Mouse (Mus musculus): ENCODE results near the gene Nudt17. TPM values are rescaled to one million over a fixed set of nuclear protein-coding genes. Genes with fewer than 3 reads are reported as not detected.
A peak's percentile ranks its signal among the peaks of the same experiment; 100 is the strongest.
"Not testable (repeated sequence)": the region's sequence is repeated elsewhere in the genome, so short reads cannot be mapped to it uniquely, and the experiment has no call there.

Gene Nudt17
- 8.7 and 9.3 TPM in 2 replicates for polyA plus RNA-seq (2014; fragmentation: Nextera tagmentation; extraction: Ambion mirVana)

DNA sequence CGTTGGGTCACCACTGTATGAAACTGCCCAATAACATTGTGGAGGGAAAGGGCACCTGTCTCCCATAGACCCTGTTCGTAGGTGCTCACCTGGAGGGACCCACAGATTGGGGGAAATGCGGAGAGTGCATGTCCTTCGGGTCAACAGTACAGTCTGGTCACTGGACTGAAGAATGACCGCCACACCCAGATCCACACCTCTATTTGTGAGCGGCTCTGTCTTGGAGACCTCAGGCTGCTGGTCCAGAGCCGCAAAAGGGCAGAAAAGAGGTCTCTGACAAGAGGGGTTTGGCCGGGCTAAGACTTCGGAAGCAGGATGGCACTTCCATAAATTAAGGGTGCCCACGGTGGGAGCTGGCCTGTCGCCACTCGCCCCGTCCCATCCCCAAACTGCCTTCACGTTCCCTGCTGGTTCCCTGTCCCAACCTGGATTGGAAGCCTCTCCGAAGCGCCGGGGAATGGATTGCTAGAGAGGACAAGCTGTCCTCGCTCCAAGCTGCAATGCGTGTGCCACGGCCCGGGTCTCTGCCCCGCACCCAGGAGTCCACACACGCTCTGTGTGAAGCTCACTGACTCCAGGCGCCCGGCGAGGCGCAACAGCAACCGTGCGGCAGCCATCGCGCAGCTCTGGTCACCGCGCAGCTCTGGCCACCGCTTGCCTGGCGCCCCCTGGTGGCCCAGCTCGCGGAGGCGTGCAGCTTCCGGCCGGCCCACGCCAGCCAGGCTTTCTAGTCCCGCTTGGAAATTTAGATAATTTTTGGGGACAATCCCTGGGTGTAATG is at the start of gene Nudt17:
Nudt17 (minus strand) TSS at position 660 of the 781 bp plus-strand sequence.
- peaks cover 38% of the 10 kb centered on the region for H3K36me3 ChIP-seq (ENCODE audit: control insufficient read depth, insufficient read depth, low read length)
- ATAC-seq (ENCODE audit: insufficient number of reproducible peaks, insufficient read depth, low FRiP score, low read depth), result peak; percentile 82; the same call in 1 of the 2 replicates

DNA sequence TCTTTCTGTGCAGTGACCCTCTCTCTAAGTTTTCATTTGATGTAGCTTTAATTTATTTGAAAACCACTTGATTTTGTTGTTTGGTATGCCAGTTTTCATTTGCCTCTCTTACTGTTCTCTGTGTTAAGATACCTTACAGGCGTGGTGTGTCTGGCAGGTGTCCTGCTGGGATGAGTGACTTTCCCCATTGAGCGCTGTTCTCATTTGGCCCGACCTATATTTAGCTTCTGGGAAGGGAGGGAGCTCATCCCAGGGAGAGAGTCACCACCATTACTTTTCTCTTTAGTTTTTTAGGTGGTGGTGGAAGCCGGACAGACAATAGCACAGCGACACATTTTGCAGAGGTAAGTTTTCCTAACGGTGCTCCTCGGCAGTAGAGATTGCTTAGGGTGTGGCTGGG is 49.3 kb upstream of the Nudt17 start:
- ATAC-seq (ENCODE audit: insufficient number of reproducible peaks, insufficient read depth, low FRiP score, low read depth), result no peak
- H3K9me3 ChIP-seq (ENCODE audit: control insufficient read depth, low read depth, low read length), result no peaks in the 10 kb centered on the region
- no peak overlapping the region for H3K4me3 ChIP-seq (ENCODE audit: low read depth, low read length)
- H3K27ac ChIP-seq (ENCODE audit: low read length), result no peak overlapping the region
- no peak overlapping the region for H3K9ac ChIP-seq (replicated peaks; ENCODE audit: low read depth, low read length)
- WGBS, result 71% methylated on average over 7 of the region's 7 CpGs
- no peak overlapping the region for H3K4me2 ChIP-seq (replicated peaks; ENCODE audit: low read depth, low read length)
- H3K4me1 ChIP-seq (ENCODE audit: control insufficient read depth, insufficient read depth, low read length), result no peaks in the 10 kb centered on the region
- no peaks in the 10 kb centered on the region for H3K27me3 ChIP-seq (ENCODE audit: control insufficient read depth, insufficient read depth, low read length)
- no peaks in the 10 kb centered on the region for H3K36me3 ChIP-seq (ENCODE audit: control insufficient read depth, insufficient read depth, low read length)

More for the DNA sequence above, at the start of gene Nudt17:
- H3K9me3 ChIP-seq (ENCODE audit: control insufficient read depth, low read depth, low read length), result no peaks in the 10 kb centered on the region
- H3K4me2 ChIP-seq (replicated peaks; ENCODE audit: low read depth, low read length), result peak within 1 kb of the TSS; percentile 95
- H3K27me3 ChIP-seq (ENCODE audit: control insufficient read depth, insufficient read depth, low read length), result 0 out of 2 replicates have a peak, but pooled peaks cover 5% of the 10 kb centered on the region
- H3K4me3 ChIP-seq (ENCODE audit: low read depth, low read length), result peak within 1 kb of the TSS; percentile 47
- WGBS, result 4% methylated on average over 42 of the region's 42 CpGs
- no peak within 1 kb of the TSS for H3K27ac ChIP-seq (ENCODE audit: low read length)
- peak within 1 kb of the TSS; percentile 60 for H3K9ac ChIP-seq (replicated peaks; ENCODE audit: low read depth, low read length)
- H3K4me1 ChIP-seq (ENCODE audit: control insufficient read depth, insufficient read depth, low read length), result no peaks in the 10 kb centered on the region

DNA sequence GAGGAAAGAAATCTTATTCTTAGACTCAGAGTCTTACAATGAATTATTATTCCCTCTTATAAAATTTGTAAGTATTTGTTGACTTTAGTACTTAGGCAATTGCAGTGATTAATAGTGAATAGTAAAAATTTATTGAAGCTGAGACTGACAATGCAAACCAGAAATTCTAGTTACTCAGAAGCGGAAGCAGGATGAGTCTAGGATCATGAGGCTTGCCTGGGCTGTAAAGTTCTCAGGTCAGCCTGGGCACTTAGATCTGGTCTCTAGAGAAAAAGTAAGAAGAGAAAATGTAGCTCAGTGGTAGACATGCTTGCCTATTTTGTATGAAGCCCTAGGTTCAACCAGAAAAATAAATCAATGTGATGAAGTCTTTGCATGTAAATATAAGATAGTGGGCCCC is 47.6 kb upstream of the Nudt17 start:
- H3K9me3 ChIP-seq (ENCODE audit: control insufficient read depth, low read depth, low read length), result no peaks in the 10 kb centered on the region
- no peak for ATAC-seq (ENCODE audit: insufficient number of reproducible peaks, insufficient read depth, low FRiP score, low read depth)
- no peaks in the 10 kb centered on the region for H3K36me3 ChIP-seq (ENCODE audit: control insufficient read depth, insufficient read depth, low read length)
- no peak overlapping the region for H3K4me3 ChIP-seq (ENCODE audit: low read depth, low read length)
- no peaks in the 10 kb centered on the region for H3K4me1 ChIP-seq (ENCODE audit: control insufficient read depth, insufficient read depth, low read length)
- H3K9ac ChIP-seq (replicated peaks; ENCODE audit: low read depth, low read length), result no peak overlapping the region
- no peak overlapping the region for H3K27ac ChIP-seq (ENCODE audit: low read length)
- WGBS, result 86% methylated on average over 1 of the region's 1 CpGs
- H3K27me3 ChIP-seq (ENCODE audit: control insufficient read depth, insufficient read depth, low read length), result no peaks in the 10 kb centered on the region
- H3K4me2 ChIP-seq (replicated peaks; ENCODE audit: low read depth, low read length), result no peak overlapping the region

DNA sequence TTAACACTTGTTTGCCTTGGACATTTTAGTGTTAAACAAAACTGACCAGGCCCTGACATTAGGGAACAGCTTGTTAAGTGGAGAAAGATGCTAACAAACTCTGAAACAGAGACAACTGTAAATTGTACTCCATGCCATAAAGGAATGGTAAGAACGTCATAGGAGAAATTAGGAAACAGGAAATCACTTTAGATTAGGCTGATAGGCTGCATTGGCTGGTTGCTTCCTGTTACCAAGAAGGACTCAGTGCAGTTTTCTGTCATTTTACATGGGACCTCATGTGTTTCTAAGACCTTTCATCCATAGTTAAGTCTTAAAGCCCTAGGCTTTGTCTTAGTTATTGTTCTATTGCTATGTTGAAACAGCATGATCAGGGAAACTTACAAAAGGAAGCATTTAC is 38.5 kb upstream of the Nudt17 start:
- no peaks in the 10 kb centered on the region for H3K27me3 ChIP-seq (ENCODE audit: control insufficient read depth, insufficient read depth, low read length)
- no peaks in the 10 kb centered on the region for H3K4me1 ChIP-seq (ENCODE audit: control insufficient read depth, insufficient read depth, low read length)
- no peak overlapping the region for H3K4me3 ChIP-seq (ENCODE audit: low read depth, low read length)
- no peak overlapping the region for H3K4me2 ChIP-seq (replicated peaks; ENCODE audit: low read depth, low read length)
- H3K36me3 ChIP-seq (ENCODE audit: control insufficient read depth, insufficient read depth, low read length), result no peaks in the 10 kb centered on the region
- ATAC-seq (ENCODE audit: insufficient number of reproducible peaks, insufficient read depth, low FRiP score, low read depth), result no peak
- H3K9ac ChIP-seq (replicated peaks; ENCODE audit: low read depth, low read length), result no peak overlapping the region
- WGBS, result 52% methylated on average over 1 of the region's 1 CpGs
- H3K9me3 ChIP-seq (ENCODE audit: control insufficient read depth, low read depth, low read length), result no peaks in the 10 kb centered on the region
- H3K27ac ChIP-seq (ENCODE audit: low read length), result no peak overlapping the region

DNA sequence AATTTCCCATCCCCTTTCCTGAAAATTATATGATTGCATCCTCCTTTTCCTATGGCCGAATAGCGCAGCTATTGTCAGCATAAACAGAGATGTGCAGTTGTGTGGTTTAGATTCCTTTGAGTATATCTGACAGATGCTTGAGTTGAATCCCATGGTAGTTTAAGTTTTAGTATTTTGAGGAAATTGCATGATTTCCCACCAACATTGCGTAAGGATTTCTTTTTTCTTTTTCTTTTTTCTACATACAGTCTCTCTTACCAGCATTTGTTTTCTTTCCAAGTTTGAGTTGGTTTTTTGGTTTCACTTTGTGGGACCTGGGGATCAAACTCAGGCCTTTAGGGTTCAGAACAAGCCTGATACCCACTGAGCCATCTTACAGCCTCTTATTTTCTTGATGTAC is 36.0 kb upstream of the Nudt17 start:
- ATAC-seq (ENCODE audit: insufficient number of reproducible peaks, insufficient read depth, low FRiP score, low read depth), result no peak

DNA sequence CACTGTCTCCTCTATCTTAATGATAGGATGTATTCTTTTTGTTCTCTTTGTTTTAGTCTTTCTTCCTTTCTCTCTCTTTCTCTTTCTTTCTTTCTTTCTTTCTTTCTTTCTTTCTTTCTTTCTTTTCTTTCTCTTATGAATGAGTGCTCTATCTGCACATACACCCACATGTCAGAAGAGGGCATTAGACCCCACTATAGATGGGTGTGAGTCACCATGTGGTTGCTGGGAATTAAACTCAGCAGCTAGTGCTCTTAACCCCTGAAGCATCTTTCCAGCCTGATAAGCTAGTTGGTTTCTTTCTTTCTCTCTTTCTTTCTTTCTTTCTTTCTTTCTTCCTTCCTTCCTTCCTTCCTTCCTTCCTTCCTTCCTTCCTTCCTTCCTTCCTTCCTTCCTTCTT is 31.9 kb upstream of the Nudt17 start:
- H3K27ac ChIP-seq (ENCODE audit: low read length); H3K36me3 ChIP-seq (ENCODE audit: control insufficient read depth, insufficient read depth, low read length); H3K9ac ChIP-seq (replicated peaks; ENCODE audit: low read depth, low read length); H3K4me2 ChIP-seq (replicated peaks; ENCODE audit: low read depth, low read length); H3K27me3 ChIP-seq (ENCODE audit: control insufficient read depth, insufficient read depth, low read length); H3K9me3 ChIP-seq (ENCODE audit: control insufficient read depth, low read depth, low read length); H3K4me1 ChIP-seq (ENCODE audit: control insufficient read depth, insufficient read depth, low read length); H3K4me3 ChIP-seq (ENCODE audit: low read depth, low read length); ATAC-seq (ENCODE audit: insufficient number of reproducible peaks, insufficient read depth, low FRiP score, low read depth): not testable (repeated sequence)

More for the DNA sequence above, 36.0 kb upstream of the Nudt17 start:
- 94% methylated on average over 3 of the region's 3 CpGs for WGBS
- Histone ChIP-seq H3K9me3 (ENCODE audit: control insufficient read depth, low read depth, low read length) (no peaks in the 10 kb centered on the region), H3K4me3 (ENCODE audit: low read depth, low read length) (no peak overlapping the region), H3K27me3 (ENCODE audit: control insufficient read depth, insufficient read depth, low read length) (no peaks in the 10 kb centered on the region), H3K4me1 (ENCODE audit: control insufficient read depth, insufficient read depth, low read length) (no peaks in the 10 kb centered on the region), H3K9ac (replicated peaks; ENCODE audit: low read depth, low read length) (no peak overlapping the region), H3K4me2 (replicated peaks; ENCODE audit: low read depth, low read length) (no peak overlapping the region), H3K36me3 (ENCODE audit: control insufficient read depth, insufficient read depth, low read length) (no peaks in the 10 kb centered on the region), H3K27ac (ENCODE audit: low read length) (no peak overlapping the region)

DNA sequence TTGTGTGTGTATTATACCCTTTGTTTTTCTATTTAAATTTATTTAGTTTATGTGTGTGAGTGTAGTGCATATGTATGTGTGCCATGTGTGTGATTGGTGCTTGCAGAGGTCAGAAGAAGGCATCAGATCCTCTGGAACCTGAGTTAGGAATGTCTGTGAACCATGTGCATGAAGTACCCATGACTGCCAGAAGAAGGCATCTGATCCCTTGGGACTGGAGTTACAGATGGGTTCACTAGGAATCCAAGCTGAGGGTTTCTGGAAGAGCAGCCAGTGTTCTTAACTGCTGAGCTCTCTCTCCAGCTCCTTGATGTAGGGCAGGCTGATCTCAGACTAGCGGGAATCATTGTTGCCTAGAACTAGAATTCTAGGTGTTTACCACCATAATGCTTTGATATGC is 29.6 kb upstream of the Nudt17 start:
- 91% methylated on average over 1 of the region's 1 CpGs for WGBS
- no peak for ATAC-seq (ENCODE audit: insufficient number of reproducible peaks, insufficient read depth, low FRiP score, low read depth)

DNA sequence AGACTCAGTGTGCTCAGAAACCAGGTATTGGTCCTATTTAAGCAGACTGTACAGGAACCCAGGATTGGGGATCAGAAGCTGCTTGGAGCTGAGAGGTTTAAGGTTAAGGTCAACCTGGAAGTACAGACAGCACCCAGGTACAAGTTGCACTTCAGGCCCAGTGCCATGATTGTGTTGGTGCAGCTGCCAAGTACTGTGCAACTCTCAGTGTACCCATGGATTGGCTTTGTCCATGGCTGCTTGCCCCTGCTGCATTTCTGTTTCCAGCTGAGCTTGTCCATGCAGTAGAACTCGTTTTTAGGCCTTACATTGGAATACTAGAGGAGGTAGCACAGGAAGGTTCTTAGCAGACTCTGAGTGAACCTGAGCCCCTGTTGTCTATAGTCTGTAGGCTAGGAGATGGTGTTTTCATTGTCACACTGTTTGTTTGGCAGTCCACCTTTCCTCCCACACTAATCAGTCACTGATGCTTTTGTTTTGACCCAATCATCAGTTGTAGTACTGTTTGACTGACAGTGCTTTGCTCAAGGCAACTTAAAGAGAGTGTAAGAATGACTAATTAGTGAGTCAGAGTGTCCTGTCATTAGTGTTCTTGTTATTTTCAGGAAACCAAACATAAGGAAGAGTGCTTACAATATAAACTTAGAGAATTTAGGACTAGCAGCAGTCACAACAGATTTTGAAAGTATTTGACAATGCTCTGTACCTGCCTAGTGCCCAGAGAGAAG is 28.8 kb upstream of the Nudt17 start:
- H3K9ac ChIP-seq (replicated peaks; ENCODE audit: low read depth, low read length), result no peak overlapping the region
- WGBS, result 41% methylated on average over 1 of the region's 1 CpGs
- no peaks in the 10 kb centered on the region for H3K9me3 ChIP-seq (ENCODE audit: control insufficient read depth, low read depth, low read length)
- H3K36me3 ChIP-seq (ENCODE audit: control insufficient read depth, insufficient read depth, low read length), result no peaks in the 10 kb centered on the region; the same call in 1 of the 2 replicates
- no peaks in the 10 kb centered on the region for H3K4me1 ChIP-seq (ENCODE audit: control insufficient read depth, insufficient read depth, low read length)
- H3K4me3 ChIP-seq (ENCODE audit: low read depth, low read length), result no peak overlapping the region
- no peak overlapping the region for H3K4me2 ChIP-seq (replicated peaks; ENCODE audit: low read depth, low read length)
- no peaks in the 10 kb centered on the region for H3K27me3 ChIP-seq (ENCODE audit: control insufficient read depth, insufficient read depth, low read length)
- H3K27ac ChIP-seq (ENCODE audit: low read length), result no peak overlapping the region
- ATAC-seq (ENCODE audit: insufficient number of reproducible peaks, insufficient read depth, low FRiP score, low read depth), result no peak

More for the DNA sequence above, 29.6 kb upstream of the Nudt17 start:
- Histone ChIP-seq H3K27me3 (ENCODE audit: control insufficient read depth, insufficient read depth, low read length) (no peaks in the 10 kb centered on the region), H3K4me2 (replicated peaks; ENCODE audit: low read depth, low read length) (no peak overlapping the region), H3K27ac (ENCODE audit: low read length) (no peak overlapping the region), H3K9me3 (ENCODE audit: control insufficient read depth, low read depth, low read length) (no peaks in the 10 kb centered on the region), H3K4me3 (ENCODE audit: low read depth, low read length) (no peak overlapping the region), H3K36me3 (ENCODE audit: control insufficient read depth, insufficient read depth, low read length) (no peaks in the 10 kb centered on the region), H3K9ac (replicated peaks; ENCODE audit: low read depth, low read length) (no peak overlapping the region), H3K4me1 (ENCODE audit: control insufficient read depth, insufficient read depth, low read length) (no peaks in the 10 kb centered on the region)
